In the genomic region with DNA sequence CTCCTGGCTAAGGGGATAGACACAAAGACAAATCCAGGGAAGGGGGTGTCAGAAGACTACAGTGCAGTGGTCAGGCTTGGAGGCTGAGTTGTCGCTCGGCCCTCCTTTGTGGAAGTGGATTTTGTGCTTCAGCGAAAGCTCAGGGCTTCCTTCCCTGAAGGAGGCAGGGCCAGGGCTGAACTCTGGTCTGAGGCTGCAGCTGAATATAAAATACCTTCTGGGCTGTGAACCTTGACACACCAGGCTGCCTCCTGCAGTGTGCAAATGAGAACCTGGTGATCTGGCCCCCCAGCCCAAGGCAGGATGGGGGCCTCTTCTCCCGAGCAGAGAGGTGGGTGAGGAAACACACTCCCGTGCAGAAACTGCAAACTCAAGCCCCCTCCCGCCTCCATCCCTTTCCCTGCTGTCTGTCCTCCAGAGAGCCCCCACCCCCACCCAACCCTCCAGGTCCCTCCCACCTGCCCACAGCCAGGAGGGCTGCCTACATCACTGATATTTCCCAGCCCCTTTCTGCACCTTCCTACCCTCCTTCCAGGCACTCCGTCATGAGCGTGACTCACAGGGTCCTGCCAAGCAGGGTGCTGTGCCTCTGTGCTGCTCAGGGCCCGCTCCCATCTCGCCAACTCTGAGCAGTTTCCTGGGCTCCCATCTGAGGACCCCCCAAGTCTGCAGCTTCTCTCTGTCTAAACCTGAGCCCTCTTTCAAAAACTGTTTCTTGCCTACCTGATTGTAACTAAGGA, we compare ENCODE assay signal across 9 mouse cellular contexts. TPM values are rescaled to one million over a fixed set of nuclear protein-coding genes. Genes with fewer than 3 reads are reported as not detected.
DNase-seq lines count a peak whose midpoint lies in the region; ATAC-seq lines count a peak whose summit lies in the region.
"Had no signal": no experiment of that assay in that cellular context is flagged by ENCODE, and none has a peak within 500 bp of the region (broad histone marks: within the 10 kb centered on the region; RNA-seq: fewer than 3 reads in every experiment).

No protein-coding gene starts in this region.

- H3K9me3 ChIP-seq in heart, embryonic 13.5 days, result no peaks in the 10 kb centered on the region
- H3K9me3 ChIP-seq in hindbrain, embryonic 13.5 days, result no peaks in the 10 kb centered on the region
- no peaks in the 10 kb centered on the region for H3K9me3 ChIP-seq in stomach, embryonic 14.5 days (ENCODE audit: control insufficient read depth, low read depth, low read length)

- peaks cover 18% of the 10 kb centered on the region for H3K4me1 ChIP-seq in heart, embryonic 13.5 days
- peaks cover 27% of the 10 kb centered on the region for H3K4me1 ChIP-seq in hindbrain, embryonic 13.5 days (replicated peaks)
- H3K4me1 ChIP-seq in stomach, embryonic 14.5 days (ENCODE audit: control insufficient read depth, insufficient read depth, low read length), result peaks cover 15% of the 10 kb centered on the region; the same call in 1 of the 2 replicates

- no peak for DNase-seq in heart, adult 9 months (ENCODE audit: low spot score in 2 of 2)
- DNase-seq in kidney, postnatal 36 days, result peak; percentile 79 to 90
- no peak for DNase-seq in ovary, adult 18-20 months (ENCODE audit: low spot score)

- H3K27me3 ChIP-seq in heart, embryonic 13.5 days (replicated peaks), result peaks cover 24% of the 10 kb centered on the region
- peaks cover 9% of the 10 kb centered on the region for H3K27me3 ChIP-seq in hindbrain, embryonic 13.5 days
- no peaks in the 10 kb centered on the region for H3K27me3 ChIP-seq in stomach, embryonic 14.5 days (ENCODE audit: control insufficient read depth, insufficient read depth, low read length)

- no peaks in the 10 kb centered on the region for H3K36me3 ChIP-seq in heart, embryonic 13.5 days
- H3K36me3 ChIP-seq in hindbrain, embryonic 13.5 days, result no peaks in the 10 kb centered on the region
- no peaks in the 10 kb centered on the region for H3K36me3 ChIP-seq in stomach, embryonic 14.5 days (ENCODE audit: control insufficient read depth, insufficient read depth, low read length)

- ATAC-seq in heart, embryonic 13.5 days (ENCODE audit: extremely low read depth, insufficient number of reproducible peaks, low FRiP score, low TSS enrichment), result no peak
- ATAC-seq in hindbrain, embryonic 13.5 days (ENCODE audit: low FRiP score), result peak; percentile 34; the same call in 1 of the 2 replicates
- peak; percentile 48; the same call in 1 of the 2 replicates for ATAC-seq in stomach, embryonic 14.5 days (ENCODE audit: insufficient number of reproducible peaks, insufficient read depth, low FRiP score, low read depth)
- no peak for ATAC-seq in megakaryocyte, adult 5-6 weeks (ENCODE audit: poor library complexity, severe bottlenecking)
- ATAC-seq in erythroid progenitor cell, adult 5-6 weeks (replicated peaks; ENCODE audit: low FRiP score, poor library complexity, severe bottlenecking), result no peak

- H3K27ac ChIP-seq in heart, embryonic 13.5 days (replicated peaks), result no peak overlapping the region
- 0 out of 2 replicates have a peak overlapping the region, but pooled peaks have one; percentile 20 for H3K27ac ChIP-seq in hindbrain, embryonic 13.5 days
- no peak overlapping the region for H3K27ac ChIP-seq in stomach, embryonic 14.5 days (ENCODE audit: low read length)

- H3K4me3 ChIP-seq in heart, embryonic 13.5 days, result no peak overlapping the region
- H3K4me3 ChIP-seq in hindbrain, embryonic 13.5 days, result no peak overlapping the region
- H3K4me3 ChIP-seq in stomach, embryonic 14.5 days (ENCODE audit: low read depth, low read length), result no peak overlapping the region

- H3K9ac ChIP-seq in heart, embryonic 13.5 days, result peak overlapping the region; percentile 50; the same call in 1 of the 2 replicates
- H3K9ac ChIP-seq in hindbrain, embryonic 13.5 days, result peak overlapping the region; percentile 16
- no peak overlapping the region for H3K9ac ChIP-seq in stomach, embryonic 14.5 days (replicated peaks; ENCODE audit: low read depth, low read length)

- H3K4me2 ChIP-seq in heart, embryonic 13.5 days, result no peak overlapping the region
- H3K4me2 ChIP-seq in hindbrain, embryonic 13.5 days, result no peak overlapping the region
- H3K4me2 ChIP-seq in stomach, embryonic 14.5 days (replicated peaks; ENCODE audit: low read depth, low read length), result 0 out of 2 replicates have a peak overlapping the region, but pooled peaks have one; percentile 1

- 25% methylated on average over 10 of the region's 10 CpGs for WGBS in heart, embryonic 13.5 days
- WGBS in hindbrain, embryonic 13.5 days, result 25% methylated on average over 10 of the region's 10 CpGs
- 23% methylated on average over 10 of the region's 10 CpGs for WGBS in stomach, embryonic 14.5 days

RNA-seq across cellular contexts. Expression of a gene that starts 6.4 kb away (rescaled TPM):
- 1.2 and 1.8 TPM in 2 replicates for polyA plus RNA-seq in heart, embryonic 13.5 days (2015; fragmentation: Nextera tagmentation; extraction: Ambion mirVana)
- 4.1 and 4.3 TPM in 2 replicates for polyA plus RNA-seq in hindbrain, embryonic 13.5 days (2015; fragmentation: Nextera tagmentation; extraction: Ambion mirVana)
- 4.8 and 6.2 TPM in 2 replicates for polyA plus RNA-seq in stomach, embryonic 14.5 days (2014; fragmentation: Nextera tagmentation; extraction: Ambion mirVana)
- total RNA-seq in megakaryocyte, adult 5-6 weeks (2015), result 0.16 and 0.41 TPM in 2 replicates
- total RNA-seq in megakaryocyte, adult 5-6 weeks (2017), result 0.28 and 0.44 TPM in 2 replicates
- total RNA-seq in erythroid progenitor cell, adult 5-6 weeks (2015; ENCODE audit: low replicate concordance), result not detected in 2 replicates
- not detected in 2 replicates for total RNA-seq in erythroid progenitor cell, adult 5-6 weeks (2017; ENCODE audit: low replicate concordance)

RNA-seq across cellular contexts. Expression of a gene that starts 40.9 kb away (rescaled TPM):
- 1.4 and 1.6 TPM in 2 replicates for polyA plus RNA-seq in heart, embryonic 13.5 days (2015; fragmentation: Nextera tagmentation; extraction: Ambion mirVana)
- 1.1 and 1.5 TPM in 2 replicates for polyA plus RNA-seq in hindbrain, embryonic 13.5 days (2015; fragmentation: Nextera tagmentation; extraction: Ambion mirVana)
- polyA plus RNA-seq in stomach, embryonic 14.5 days (2014; fragmentation: Nextera tagmentation; extraction: Ambion mirVana), result 23.1 and 26.6 TPM in 2 replicates
- 0.84 and 1.5 TPM in 2 replicates for total RNA-seq in megakaryocyte, adult 5-6 weeks (2015)
- 2.7 and 3.0 TPM in 2 replicates for total RNA-seq in megakaryocyte, adult 5-6 weeks (2017)
- 1.4 TPM in 1 of 2 replicates, not detected in the other for total RNA-seq in erythroid progenitor cell, adult 5-6 weeks (2015; ENCODE audit: low replicate concordance)
- total RNA-seq in erythroid progenitor cell, adult 5-6 weeks (2017; ENCODE audit: low replicate concordance), result 0.90 TPM in 1 of 2 replicates, not detected in the other

RNA-seq across cellular contexts. Expression of a gene that starts 59.1 kb away (rescaled TPM):
- 0.05 and 0.06 TPM in 2 replicates for polyA plus RNA-seq in heart, embryonic 13.5 days (2015; fragmentation: Nextera tagmentation; extraction: Ambion mirVana)
- 4.0 and 4.8 TPM in 2 replicates for polyA plus RNA-seq in hindbrain, embryonic 13.5 days (2015; fragmentation: Nextera tagmentation; extraction: Ambion mirVana)
- polyA plus RNA-seq in stomach, embryonic 14.5 days (2014; fragmentation: Nextera tagmentation; extraction: Ambion mirVana), result 0.08 and 0.09 TPM in 2 replicates
- 0.02 TPM in 1 of 2 replicates, not detected in the other for total RNA-seq in megakaryocyte, adult 5-6 weeks (2015)
- not detected in 2 replicates for total RNA-seq in megakaryocyte, adult 5-6 weeks (2017)
- not detected in 2 replicates for total RNA-seq in erythroid progenitor cell, adult 5-6 weeks (2015; ENCODE audit: low replicate concordance)
- total RNA-seq in erythroid progenitor cell, adult 5-6 weeks (2017; ENCODE audit: low replicate concordance), result 0.38 and 1.2 TPM in 2 replicates
- total RNA-seq: heart, adult 18-20 months had no signal

Comparison
In these comparisons a context has a peak if more than half of its experiments do, and no peak if none do; other contexts are left out.
1. ATAC-seq: peak in hindbrain, embryonic 13.5 days (single experiment) and stomach, embryonic 14.5 days (single experiment); none in heart, embryonic 13.5 days (single experiment), megakaryocyte, adult 5-6 weeks (single experiment) and erythroid progenitor cell, adult 5-6 weeks (single experiment).
2. DNase-seq: peak in kidney, postnatal 36 days (2 of 2); none in heart, adult 9 months (0 of 2) and ovary, adult 18-20 months (single experiment).